ENCODE assay signal across 26 mouse cellular contexts in genomic region chr13:18841752-18842282, GRCm38 (mm10).
"Had no signal": no experiment of that assay in that cellular context is flagged by ENCODE, and none has a peak within 500 bp of the region (broad histone marks: within the 10 kb centered on the region; RNA-seq: fewer than 3 reads in every experiment).

No protein-coding gene starts in this region.

- H3K4me3 ChIP-seq: heart, adult 2 months; heart, embryonic 13.5 days; heart, embryonic 15.5 days; hindbrain, embryonic 12.5 days; layer of hippocampus, adult 2 months; left cerebral cortex, adult 2 months; limb, embryonic 10.5 days; limb, embryonic 12.5 days; liver, embryonic 13.5 days; liver, embryonic 15.5 days had no signal

- H3K9me3 ChIP-seq: heart, embryonic 13.5 days; heart, embryonic 15.5 days; hindbrain, embryonic 12.5 days; limb, embryonic 10.5 days; limb, embryonic 12.5 days; liver, embryonic 13.5 days; liver, embryonic 15.5 days had no signal

- H3K4me1 ChIP-seq: heart, embryonic 13.5 days; heart, embryonic 15.5 days; hindbrain, embryonic 12.5 days; limb, embryonic 10.5 days; limb, embryonic 12.5 days; liver, embryonic 13.5 days; liver, embryonic 15.5 days had no signal

- ATAC-seq: hindbrain, embryonic 16.5 days; intestine, embryonic 16.5 days had no signal

- DNase-seq: gastrocnemius, postnatal 14 days; gastrocnemius, postnatal 36 days; heart, adult 11 months; heart, adult 2 months; heart, postnatal 14 days; heart, postnatal 36 days; kidney, adult 11 months; kidney, adult 2 months; kidney, postnatal 10 days; kidney, postnatal 25 days; kidney, postnatal 4 days; liver; liver, embryonic 13.5 days had no signal

- H3K27ac ChIP-seq: heart, adult 2 months; heart, embryonic 13.5 days; heart, embryonic 15.5 days; hindbrain, embryonic 12.5 days; hindbrain, embryonic 14.5 days; layer of hippocampus, adult 2 months; left cerebral cortex, adult 2 months; limb, embryonic 10.5 days; limb, embryonic 12.5 days; liver, embryonic 13.5 days; liver, embryonic 15.5 days had no signal

- H3K4me2 ChIP-seq: heart, embryonic 11.5 days; heart, embryonic 13.5 days; heart, embryonic 15.5 days; hindbrain, embryonic 12.5 days; hindbrain, embryonic 14.5 days; limb, embryonic 12.5 days; liver, embryonic 11.5 days; liver, embryonic 13.5 days; liver, embryonic 15.5 days had no signal

- H3K9ac ChIP-seq: heart, embryonic 13.5 days; heart, embryonic 15.5 days; hindbrain, embryonic 12.5 days; hindbrain, embryonic 14.5 days; limb, embryonic 12.5 days; liver, embryonic 13.5 days; liver, embryonic 15.5 days had no signal

- H3K36me3 ChIP-seq: heart, embryonic 15.5 days; liver, embryonic 15.5 days had no signal

- H3K27me3 ChIP-seq: heart, embryonic 13.5 days; heart, embryonic 15.5 days; hindbrain, embryonic 12.5 days; limb, embryonic 12.5 days; liver, embryonic 13.5 days; liver, embryonic 15.5 days had no signal
